Mouse (Mus musculus): ENCODE measurements around the gene Iqcd. TPM values are rescaled to one million over a fixed set of nuclear protein-coding genes. Genes with fewer than 3 reads are reported as not detected.
A peak's percentile ranks its signal among the peaks of the same experiment; 100 is the strongest.

The Iqcd gene
- polyA plus RNA-seq, 1 experiment from 2014 or later, result 0.54 TPM

GRCm38 (mm10) chr5:120610906-120611305 is 22.1 kb downstream of the Iqcd start:
- Histone ChIP-seq H3K4me3 (ENCODE audit: low read depth, low read length) (0 out of 2 replicates have a peak overlapping the region, but pooled peaks have one; percentile 57), H3K36me3 (ENCODE audit: control insufficient read depth, insufficient read depth, low read length) (no peaks in the 10 kb centered on the region), H3K4me1 (ENCODE audit: control insufficient read depth, insufficient read depth, low read length) (peaks cover 12% of the 10 kb centered on the region), H3K4me2 (replicated peaks; ENCODE audit: low read depth, low read length) (peak overlapping the region; percentile 83; the same call in 1 of the 2 replicates), H3K9ac (replicated peaks; ENCODE audit: low read depth, low read length) (no peak overlapping the region), H3K27ac (ENCODE audit: low read length) (no peak overlapping the region), H3K9me3 (ENCODE audit: control insufficient read depth, low read depth, low read length) (no peaks in the 10 kb centered on the region), H3K27me3 (ENCODE audit: control insufficient read depth, insufficient read depth, low read length) (no peaks in the 10 kb centered on the region)
- 87% methylated on average over 5 of the region's 5 CpGs for WGBS
- no peak for ATAC-seq (ENCODE audit: insufficient number of reproducible peaks, insufficient read depth, low FRiP score, low read depth)

GRCm38 (mm10) chr5:120611416-120611815 is 22.6 kb downstream of the Iqcd start:
- WGBS, result 47% methylated on average over 8 of the region's 8 CpGs
- no peak for ATAC-seq (ENCODE audit: insufficient number of reproducible peaks, insufficient read depth, low FRiP score, low read depth)
- H3K9ac ChIP-seq (replicated peaks; ENCODE audit: low read depth, low read length), result peak overlapping the region; percentile 36; the same call in 1 of the 2 replicates
- H3K4me2 ChIP-seq (replicated peaks; ENCODE audit: low read depth, low read length), result peak overlapping the region; percentile 83
- no peaks in the 10 kb centered on the region for H3K27me3 ChIP-seq (ENCODE audit: control insufficient read depth, insufficient read depth, low read length)
- no peaks in the 10 kb centered on the region for H3K36me3 ChIP-seq (ENCODE audit: control insufficient read depth, insufficient read depth, low read length)
- no peaks in the 10 kb centered on the region for H3K9me3 ChIP-seq (ENCODE audit: control insufficient read depth, low read depth, low read length)
- H3K27ac ChIP-seq (ENCODE audit: low read length), result no peak overlapping the region
- H3K4me1 ChIP-seq (ENCODE audit: control insufficient read depth, insufficient read depth, low read length), result peaks cover 12% of the 10 kb centered on the region
- peak overlapping the region; percentile 57 for H3K4me3 ChIP-seq (ENCODE audit: low read depth, low read length)

DNA sequence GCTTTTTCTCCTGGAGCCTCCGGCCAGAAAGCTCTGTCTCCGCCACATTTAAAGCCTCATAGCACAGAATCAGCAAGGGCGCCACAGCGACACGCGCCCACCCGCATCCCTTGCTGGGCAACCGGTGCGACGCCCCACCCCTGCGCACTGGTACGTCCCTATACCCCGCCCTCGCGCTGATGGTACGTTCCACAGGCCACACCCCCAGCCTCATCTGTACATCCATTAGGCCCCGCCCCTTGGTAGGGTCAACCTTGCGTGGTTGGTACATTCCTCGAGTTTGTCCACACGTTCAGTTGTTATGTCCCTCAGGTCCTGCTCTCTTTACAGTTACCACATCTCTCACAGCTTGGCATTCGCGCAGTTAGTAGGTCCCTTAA is 23.6 kb downstream of the Iqcd start, which contains the start of the genes Rita1 and Ddx54:
Rita1 (minus strand) TSS at position 148 of the 380 bp plus-strand sequence.
Ddx54 (plus strand) TSS at position 298 of the 380 bp plus-strand sequence.
- Histone ChIP-seq H3K9me3 (ENCODE audit: control insufficient read depth, low read depth, low read length) (no peaks in the 10 kb centered on the region), H3K27ac (ENCODE audit: low read length) (peak within 1 kb of the TSS; percentile 66; the same call in 1 of the 2 replicates), H3K4me3 (ENCODE audit: low read depth, low read length) (peak within 1 kb of the TSS; percentile 57), H3K4me2 (replicated peaks; ENCODE audit: low read depth, low read length) (peak within 1 kb of the TSS; percentile 92), H3K36me3 (ENCODE audit: control insufficient read depth, insufficient read depth, low read length) (peaks cover 5% of the 10 kb centered on the region; the same call in 1 of the 2 replicates), H3K9ac (replicated peaks; ENCODE audit: low read depth, low read length) (peak within 1 kb of the TSS; percentile 67), H3K27me3 (ENCODE audit: control insufficient read depth, insufficient read depth, low read length) (no peaks in the 10 kb centered on the region), H3K4me1 (ENCODE audit: control insufficient read depth, insufficient read depth, low read length) (peaks cover 12% of the 10 kb centered on the region)
- WGBS, result under 1% methylated on average over 22 of the region's 22 CpGs
- peak; percentile 84 for ATAC-seq (ENCODE audit: insufficient number of reproducible peaks, insufficient read depth, low FRiP score, low read depth)

- WGBS, result under 1% methylated on average over 69 of the region's 69 CpGs
- ATAC-seq (ENCODE audit: insufficient number of reproducible peaks, insufficient read depth, low FRiP score, low read depth), result peak; percentile 93
- H3K27me3 ChIP-seq (ENCODE audit: control insufficient read depth, insufficient read depth, low read length), result no peaks in the 10 kb centered on the region
These were observed 24.2 kb downstream of the Iqcd start for GRCm38 (mm10) chr5:120612822-120613604.

GRCm38 (mm10) chr5:120615903-120616302 is 27.1 kb downstream of the Iqcd start:
- no peak overlapping the region for H3K9ac ChIP-seq (replicated peaks; ENCODE audit: low read depth, low read length)
- H3K27me3 ChIP-seq (ENCODE audit: control insufficient read depth, insufficient read depth, low read length), result no peaks in the 10 kb centered on the region
- H3K4me2 ChIP-seq (replicated peaks; ENCODE audit: low read depth, low read length), result no peak overlapping the region
- ATAC-seq (ENCODE audit: insufficient number of reproducible peaks, insufficient read depth, low FRiP score, low read depth), result no peak
- no peak overlapping the region for H3K27ac ChIP-seq (ENCODE audit: low read length)
- H3K4me3 ChIP-seq (ENCODE audit: low read depth, low read length), result no peak overlapping the region
- peaks cover 39% of the 10 kb centered on the region for H3K36me3 ChIP-seq (ENCODE audit: control insufficient read depth, insufficient read depth, low read length)
- H3K9me3 ChIP-seq (ENCODE audit: control insufficient read depth, low read depth, low read length), result no peaks in the 10 kb centered on the region
- H3K4me1 ChIP-seq (ENCODE audit: control insufficient read depth, insufficient read depth, low read length), result peaks cover 12% of the 10 kb centered on the region
- WGBS, result 91% methylated on average over 4 of the region's 4 CpGs

More at GRCm38 (mm10) chr5:120612822-120613604, 24.2 kb downstream of the Iqcd start:
- Histone ChIP-seq H3K9ac (replicated peaks; ENCODE audit: low read depth, low read length) (peak overlapping the region; percentile 67), H3K36me3 (ENCODE audit: control insufficient read depth, insufficient read depth, low read length) (peaks cover 11% of the 10 kb centered on the region; the same call in 1 of the 2 replicates), H3K4me2 (replicated peaks; ENCODE audit: low read depth, low read length) (peak overlapping the region; percentile 92), H3K27ac (ENCODE audit: low read length) (peak overlapping the region; percentile 66; the same call in 1 of the 2 replicates), H3K9me3 (ENCODE audit: control insufficient read depth, low read depth, low read length) (no peaks in the 10 kb centered on the region), H3K4me3 (ENCODE audit: low read depth, low read length) (peak overlapping the region; percentile 57), H3K4me1 (ENCODE audit: control insufficient read depth, insufficient read depth, low read length) (peaks cover 12% of the 10 kb centered on the region)

- Histone ChIP-seq H3K27me3 (ENCODE audit: control insufficient read depth, insufficient read depth, low read length) (no peaks in the 10 kb centered on the region), H3K27ac (ENCODE audit: low read length) (no peak overlapping the region), H3K4me2 (replicated peaks; ENCODE audit: low read depth, low read length) (no peak overlapping the region), H3K9ac (replicated peaks; ENCODE audit: low read depth, low read length) (no peak overlapping the region), H3K4me3 (ENCODE audit: low read depth, low read length) (no peak overlapping the region), H3K9me3 (ENCODE audit: control insufficient read depth, low read depth, low read length) (no peaks in the 10 kb centered on the region), H3K4me1 (ENCODE audit: control insufficient read depth, insufficient read depth, low read length) (peaks cover 4% of the 10 kb centered on the region; the same call in 1 of the 2 replicates), H3K36me3 (ENCODE audit: control insufficient read depth, insufficient read depth, low read length) (peaks cover 58% of the 10 kb centered on the region)
- WGBS, result 81% methylated on average over 12 of the region's 12 CpGs
- ATAC-seq (ENCODE audit: insufficient number of reproducible peaks, insufficient read depth, low FRiP score, low read depth), result no peak
These were observed 30.0 kb downstream of the Iqcd start for GRCm38 (mm10) chr5:120618778-120619177.

GRCm38 (mm10) chr5:120619201-120619600 is 30.4 kb downstream of the Iqcd start:
- Histone ChIP-seq H3K4me3 (ENCODE audit: low read depth, low read length) (no peak overlapping the region), H3K4me1 (ENCODE audit: control insufficient read depth, insufficient read depth, low read length) (no peaks in the 10 kb centered on the region; the same call in 1 of the 2 replicates), H3K27ac (ENCODE audit: low read length) (no peak overlapping the region), H3K9me3 (ENCODE audit: control insufficient read depth, low read depth, low read length) (no peaks in the 10 kb centered on the region), H3K27me3 (ENCODE audit: control insufficient read depth, insufficient read depth, low read length) (no peaks in the 10 kb centered on the region), H3K9ac (replicated peaks; ENCODE audit: low read depth, low read length) (no peak overlapping the region), H3K36me3 (ENCODE audit: control insufficient read depth, insufficient read depth, low read length) (peaks cover 63% of the 10 kb centered on the region), H3K4me2 (replicated peaks; ENCODE audit: low read depth, low read length) (no peak overlapping the region)
- ATAC-seq (ENCODE audit: insufficient number of reproducible peaks, insufficient read depth, low FRiP score, low read depth), result no peak
- WGBS, result 11% methylated on average over 5 of the region's 5 CpGs

GRCm38 (mm10) chr5:120620375-120621077 is 31.7 kb downstream of the Iqcd start:
- no peak overlapping the region for H3K27ac ChIP-seq (ENCODE audit: low read length)
- H3K4me2 ChIP-seq (replicated peaks; ENCODE audit: low read depth, low read length), result no peak overlapping the region
- no peak for ATAC-seq (ENCODE audit: insufficient number of reproducible peaks, insufficient read depth, low FRiP score, low read depth)
- H3K36me3 ChIP-seq (ENCODE audit: control insufficient read depth, insufficient read depth, low read length), result peaks cover 73% of the 10 kb centered on the region
- no peaks in the 10 kb centered on the region for H3K9me3 ChIP-seq (ENCODE audit: control insufficient read depth, low read depth, low read length)
- no peaks in the 10 kb centered on the region for H3K27me3 ChIP-seq (ENCODE audit: control insufficient read depth, insufficient read depth, low read length)
- no peak overlapping the region for H3K9ac ChIP-seq (replicated peaks; ENCODE audit: low read depth, low read length)
- WGBS, result 70% methylated on average over 18 of the region's 18 CpGs
- no peak overlapping the region for H3K4me3 ChIP-seq (ENCODE audit: low read depth, low read length)
- no peaks in the 10 kb centered on the region for H3K4me1 ChIP-seq (ENCODE audit: control insufficient read depth, insufficient read depth, low read length)
